Mouse (Mus musculus) heart, embryonic 15.5 days (tissue): ENCODE measurements at regions not wholly inside any gene's neighbourhood (a gene's known extent, or its start where the extent isn't known, plus 50 kb on each side); places are given as distances from the start of the nearest gene placed in this dataset.
A peak's percentile ranks its signal among the peaks of the same experiment; 100 is the strongest.

Experiments used
- ATAC-seq: fragments of 200-750 bp; cut with Nextera tagmentation; replicated peaks from 2 replicates; pipeline ENCODE4 v1.8.0; 2017; ENCODE audit warnings: low read depth, moderate TSS enrichment; ENCODE audit not compliant: insufficient number of reproducible peaks, insufficient read depth, low FRiP score
- H3K27ac ChIP-seq: fragments of 300-500 bp; sonication (generic); 2 replicates; pipeline ENCODE4 v1.5.1; 2015; ENCODE audit warnings: mild to moderate bottlenecking, inconsistent platforms
- H3K27me3 ChIP-seq: fragments of 300-500 bp; sonication (generic); 2 replicates; pipeline ENCODE4 v1.6.1; 2015; ENCODE audit warnings: inconsistent platforms
- H3K36me3 ChIP-seq: fragments of 300-500 bp; sonication (generic); 2 replicates; pipeline ENCODE4 v1.6.1; 2015; ENCODE audit warnings: mild to moderate bottlenecking, inconsistent platforms
- H3K4me1 ChIP-seq: fragments of 300-500 bp; sonication (generic); replicated peaks from 2 replicates; pipeline ENCODE4 v1.6.1; 2015; ENCODE audit warnings: inconsistent platforms
- H3K4me2 ChIP-seq: fragments of 300-500 bp; sonication (generic); 2 replicates; pipeline ENCODE4 v1.6.1; 2015; ENCODE audit warnings: inconsistent platforms, mild to moderate bottlenecking, moderate library complexity
- H3K4me3 ChIP-seq: fragments of 300-500 bp; sonication (generic); 2 replicates; pipeline ENCODE4 v1.5.1; 2015; ENCODE audit warnings: mild to moderate bottlenecking, inconsistent platforms
- H3K9ac ChIP-seq: fragments of 300-500 bp; sonication (generic); 2 replicates; pipeline ENCODE4 v1.6.1; 2015; ENCODE audit warnings: mild to moderate bottlenecking, inconsistent platforms
- H3K9me3 ChIP-seq: fragments of 300-500 bp; sonication (generic); replicated peaks from 2 replicates; pipeline ENCODE4 v1.6.1; 2016; ENCODE audit warnings: inconsistent platforms
- WGBS: fragments of 180-500 bp; shearing (Covaris S2); methylation state at CpG from one replicate; pipeline ENCODE4 v1.1.7; 2015; ENCODE audit warnings: mixed read lengths; 5-methylcytosine and 5-hydroxymethylcytosine counted together

GRCm38 (mm10) chrX:11487876-11488275 lies 160.3 kb downstream of the H2al1j start:
- peaks cover 11% of the 10 kb centered on the region for H3K4me1 ChIP-seq
- WGBS, result 77% methylated on average over 5 of the region's 5 CpGs
- no peak for ATAC-seq
- no peak overlapping the region for H3K9ac ChIP-seq
- H3K36me3 ChIP-seq, result no peaks in the 10 kb centered on the region
- H3K27ac ChIP-seq, result no peak overlapping the region
- H3K9me3 ChIP-seq, result no peaks in the 10 kb centered on the region
- H3K27me3 ChIP-seq, result peaks cover 9% of the 10 kb centered on the region; the same call in 1 of the 2 replicates
- H3K4me2 ChIP-seq, result no peak overlapping the region
- H3K4me3 ChIP-seq, result no peak overlapping the region

- Histone ChIP-seq H3K27ac (no peak overlapping the region), H3K4me1 (peaks cover 18% of the 10 kb centered on the region), H3K4me3 (no peak overlapping the region), H3K9me3 (no peaks in the 10 kb centered on the region), H3K9ac (no peak overlapping the region), H3K4me2 (no peak overlapping the region), H3K27me3 (peaks cover 9% of the 10 kb centered on the region; the same call in 1 of the 2 replicates), H3K36me3 (no peaks in the 10 kb centered on the region)
- ATAC-seq, result no peak
- 52% methylated on average over 5 of the region's 5 CpGs for WGBS
Observed at GRCm38 (mm10) chrX:11490146-11490693, 162.6 kb downstream of the H2al1j start.

GRCm38 (mm10) chrX:11491235-11491634 lies 163.6 kb downstream of the H2al1j start:
- ATAC-seq, result peak; percentile 64; the same call in 1 of the 2 replicates
- Histone ChIP-seq H3K27me3 (peaks cover 9% of the 10 kb centered on the region; the same call in 1 of the 2 replicates), H3K36me3 (no peaks in the 10 kb centered on the region), H3K27ac (no peak overlapping the region), H3K4me2 (no peak overlapping the region), H3K9ac (no peak overlapping the region), H3K4me1 (peaks cover 18% of the 10 kb centered on the region), H3K4me3 (no peak overlapping the region), H3K9me3 (no peaks in the 10 kb centered on the region)
- 26% methylated on average over 5 of the region's 5 CpGs for WGBS

- Histone ChIP-seq H3K4me3 (no peak overlapping the region), H3K27ac (no peak overlapping the region), H3K9ac (no peak overlapping the region), H3K27me3 (peaks cover 9% of the 10 kb centered on the region; the same call in 1 of the 2 replicates), H3K36me3 (no peaks in the 10 kb centered on the region), H3K4me2 (peak overlapping the region; percentile 39), H3K9me3 (no peaks in the 10 kb centered on the region), H3K4me1 (peaks cover 17% of the 10 kb centered on the region)
- 35% methylated on average over 31 of the region's 32 CpGs for WGBS
- ATAC-seq, result no peak
Observed at GRCm38 (mm10) chrX:11491676-11492391, 164.2 kb downstream of the H2al1j start.

GRCm38 (mm10) chrX:11493526-11494245 lies 166.1 kb downstream of the H2al1j start:
- Histone ChIP-seq H3K36me3 (no peaks in the 10 kb centered on the region), H3K4me1 (peaks cover 14% of the 10 kb centered on the region), H3K27me3 (peaks cover 9% of the 10 kb centered on the region; the same call in 1 of the 2 replicates), H3K4me2 (peak overlapping the region; percentile 54), H3K4me3 (peak overlapping the region; percentile 2; the same call in 1 of the 2 replicates), H3K27ac (peak overlapping the region; percentile 88), H3K9ac (0 out of 2 replicates have a peak overlapping the region, but pooled peaks have one; percentile 36), H3K9me3 (no peaks in the 10 kb centered on the region)
- peak; percentile 67 for ATAC-seq
- WGBS, result 26% methylated on average over 19 of the region's 19 CpGs

- H3K4me3 ChIP-seq, result peak overlapping the region; percentile 2; the same call in 1 of the 2 replicates
- H3K4me1 ChIP-seq, result peaks cover 14% of the 10 kb centered on the region
- WGBS, result 21% methylated on average over 12 of the region's 12 CpGs
- H3K27me3 ChIP-seq, result peaks cover 9% of the 10 kb centered on the region; the same call in 1 of the 2 replicates
- peak overlapping the region; percentile 88 for H3K27ac ChIP-seq
- H3K4me2 ChIP-seq, result peak overlapping the region; percentile 54
- no peaks in the 10 kb centered on the region for H3K9me3 ChIP-seq
- H3K9ac ChIP-seq, result 0 out of 2 replicates have a peak overlapping the region, but pooled peaks have one; percentile 36
- no peak for ATAC-seq
- H3K36me3 ChIP-seq, result no peaks in the 10 kb centered on the region
Observed at GRCm38 (mm10) chrX:11494246-11494630, 166.6 kb downstream of the H2al1j start.

GRCm38 (mm10) chrX:11512439-11512838 lies 184.8 kb downstream of the H2al1j start:
- Histone ChIP-seq H3K36me3 (no peaks in the 10 kb centered on the region), H3K4me3 (no peak overlapping the region), H3K27ac (no peak overlapping the region; the same call in 1 of the 2 replicates), H3K9ac (no peak overlapping the region), H3K4me2 (no peak overlapping the region), H3K9me3 (no peaks in the 10 kb centered on the region), H3K4me1 (peaks cover 4% of the 10 kb centered on the region; the same call in 1 of the 2 replicates), H3K27me3 (no peaks in the 10 kb centered on the region)
- ATAC-seq, result no peak
- WGBS, result 40% methylated on average over 5 of the region's 5 CpGs

- H3K4me2 ChIP-seq, result no peak overlapping the region
- no peak overlapping the region for H3K4me3 ChIP-seq
- H3K27me3 ChIP-seq, result no peaks in the 10 kb centered on the region
- 59% methylated on average over 4 of the region's 4 CpGs for WGBS
- H3K27ac ChIP-seq, result no peak overlapping the region
- no peak overlapping the region for H3K9ac ChIP-seq
- ATAC-seq, result no peak
- H3K4me1 ChIP-seq, result peaks cover 4% of the 10 kb centered on the region; the same call in 1 of the 2 replicates
- H3K9me3 ChIP-seq, result no peaks in the 10 kb centered on the region
- no peaks in the 10 kb centered on the region for H3K36me3 ChIP-seq
Observed at GRCm38 (mm10) chrX:11512928-11513327, 185.3 kb downstream of the H2al1j start.

GRCm38 (mm10) chrX:11523791-11524190 lies 196.2 kb downstream of the H2al1j start:
- Histone ChIP-seq H3K27ac (no peak overlapping the region), H3K4me3 (no peak overlapping the region), H3K9me3 (no peaks in the 10 kb centered on the region), H3K4me2 (no peak overlapping the region), H3K9ac (no peak overlapping the region), H3K27me3 (peaks cover 6% of the 10 kb centered on the region), H3K4me1 (no peaks in the 10 kb centered on the region), H3K36me3 (no peaks in the 10 kb centered on the region)
- no peak for ATAC-seq
- 22% methylated on average over 4 of the region's 4 CpGs for WGBS

GRCm38 (mm10) chrX:11525326-11525725 lies 197.7 kb downstream of the H2al1j start:
- no peak overlapping the region for H3K4me2 ChIP-seq
- no peak overlapping the region for H3K27ac ChIP-seq
- H3K4me1 ChIP-seq, result no peaks in the 10 kb centered on the region
- no peak overlapping the region for H3K9ac ChIP-seq
- peaks cover 6% of the 10 kb centered on the region; the same call in 1 of the 2 replicates for H3K27me3 ChIP-seq
- no peaks in the 10 kb centered on the region for H3K36me3 ChIP-seq
- H3K9me3 ChIP-seq, result no peaks in the 10 kb centered on the region
- no peak for ATAC-seq
- no peak overlapping the region for H3K4me3 ChIP-seq
- 63% methylated on average over 8 of the region's 8 CpGs for WGBS

- ATAC-seq, result no peak
- WGBS, result 73% methylated on average over 5 of the region's 5 CpGs
- no peak overlapping the region for H3K9ac ChIP-seq
Observed at GRCm38 (mm10) chrX:11528589-11528988, 201.0 kb downstream of the H2al1j start.

More at GRCm38 (mm10) chrX:11528589-11528988, 201.0 kb downstream of the H2al1j start:
- no peak overlapping the region for H3K4me3 ChIP-seq
- H3K9me3 ChIP-seq, result no peaks in the 10 kb centered on the region
- peaks cover 6% of the 10 kb centered on the region; the same call in 1 of the 2 replicates for H3K27me3 ChIP-seq
- H3K4me2 ChIP-seq, result no peak overlapping the region
- no peaks in the 10 kb centered on the region for H3K4me1 ChIP-seq
- no peak overlapping the region for H3K27ac ChIP-seq
- H3K36me3 ChIP-seq, result no peaks in the 10 kb centered on the region
